Mouse (Mus musculus) 416B (cell line): ENCODE measurements at regions not wholly inside any gene's neighbourhood (a gene's known extent, or its start where the extent isn't known, plus 50 kb on each side); places are given as distances from the start of the nearest gene placed in this dataset.

Source experiments
- DNase-seq: peaks from one replicate; pipeline ENCODE4 v3.0.0; 2011; ENCODE audit warnings: low read depth

DNA sequence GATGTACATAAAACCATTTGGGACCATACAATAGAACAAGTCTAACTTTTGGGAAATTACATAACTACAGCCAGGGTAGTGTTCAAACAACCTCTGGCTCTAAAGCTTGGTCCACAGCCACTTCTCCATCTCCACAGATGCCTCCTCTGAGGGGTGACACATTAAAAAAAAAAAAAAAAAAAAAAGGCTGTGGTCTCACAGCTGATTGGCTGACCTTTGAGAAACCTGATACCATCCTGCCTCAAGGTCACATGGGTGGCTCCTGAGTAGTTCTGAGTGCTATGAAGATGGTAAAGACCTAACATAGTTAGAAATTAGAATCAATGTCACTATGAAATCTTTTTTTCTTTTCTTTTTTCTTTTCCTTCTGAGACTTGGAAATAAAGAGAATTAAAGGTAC, 102.4 kb downstream of the Tmem182 start:
- DNase-seq: peak; percentile 26

DNA sequence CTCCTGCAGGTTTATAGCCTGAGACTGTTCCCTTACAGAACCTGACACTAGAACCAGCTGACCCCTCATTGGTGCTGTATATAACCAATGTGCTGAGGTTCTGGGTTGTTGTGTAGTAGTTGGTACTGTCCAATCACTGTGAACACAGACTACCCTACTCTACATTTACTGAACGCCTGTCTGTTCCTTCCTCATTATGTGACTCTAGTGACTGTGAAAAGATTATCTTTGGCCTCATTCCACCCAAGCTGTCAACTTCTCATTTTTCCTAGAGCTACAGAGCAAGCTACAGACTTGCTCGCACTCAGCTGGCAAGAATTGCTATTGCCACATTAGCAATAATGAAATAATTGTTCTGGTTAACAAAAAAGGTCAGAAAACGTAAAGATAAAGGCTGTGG, 108.2 kb downstream of the Tmem182 start:
- DNase-seq: no peak

DNA sequence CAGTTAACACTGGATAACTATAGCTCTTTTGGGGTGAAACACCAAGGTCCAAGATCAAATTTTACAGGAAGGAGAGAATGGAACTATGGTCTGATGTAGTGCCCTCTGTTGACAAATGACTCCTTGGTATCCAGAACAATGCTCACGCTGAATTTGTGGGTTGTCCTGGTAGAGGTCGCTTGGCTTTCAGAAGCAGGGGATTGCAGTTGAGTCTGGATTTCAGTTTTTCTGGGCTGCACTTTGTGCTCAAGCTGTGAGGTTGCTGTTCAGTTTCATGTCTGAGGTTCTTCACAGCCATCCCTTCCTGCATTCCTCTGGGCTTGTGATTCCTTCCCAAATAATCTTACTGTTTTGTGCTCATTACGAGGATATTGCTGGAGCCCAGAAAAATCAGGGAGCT, 118.9 kb downstream of the Tmem182 start:
- DNase-seq: no peak

DNA sequence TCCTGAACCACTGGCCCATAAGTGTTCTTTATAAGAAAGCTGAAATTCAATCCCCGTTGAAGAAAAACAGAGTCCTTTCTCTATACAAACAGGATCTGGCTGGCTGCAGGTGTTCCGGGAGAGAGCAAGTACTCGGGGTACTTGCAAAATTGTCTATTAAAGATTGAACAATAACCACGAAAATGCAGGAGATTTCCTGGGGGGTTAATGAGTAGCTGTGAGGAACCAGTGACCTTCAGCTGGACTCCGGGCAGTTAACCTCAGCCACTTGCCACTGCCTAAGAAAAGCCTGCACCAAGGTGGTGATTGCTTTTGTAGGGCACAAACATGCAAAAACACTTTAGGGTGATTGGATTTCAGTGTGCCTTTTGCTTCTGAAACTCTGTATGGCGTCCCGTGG, 119.4 kb downstream of the Tmem182 start:
- DNase-seq: no peak

DNA sequence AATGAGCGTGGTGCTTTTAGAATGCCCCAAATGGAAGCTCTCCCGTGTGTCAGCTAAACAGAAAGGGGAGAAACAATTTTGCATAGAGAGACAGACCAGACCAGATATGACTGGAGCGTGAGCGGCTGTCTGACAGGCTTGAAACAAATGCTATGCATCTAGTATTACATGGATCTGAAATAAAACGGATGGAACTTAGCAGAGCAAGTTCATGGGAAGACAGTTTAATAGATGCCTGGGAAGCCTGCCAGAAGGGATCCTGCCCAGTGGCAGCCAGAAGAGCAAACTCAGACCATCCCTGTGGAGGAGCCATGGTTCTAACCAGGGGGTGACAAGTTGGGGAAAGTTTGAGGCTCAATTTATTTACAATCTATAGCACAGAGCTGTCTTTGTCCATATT, 126.0 kb downstream of the Tmem182 start:
- no peak for DNase-seq

DNA sequence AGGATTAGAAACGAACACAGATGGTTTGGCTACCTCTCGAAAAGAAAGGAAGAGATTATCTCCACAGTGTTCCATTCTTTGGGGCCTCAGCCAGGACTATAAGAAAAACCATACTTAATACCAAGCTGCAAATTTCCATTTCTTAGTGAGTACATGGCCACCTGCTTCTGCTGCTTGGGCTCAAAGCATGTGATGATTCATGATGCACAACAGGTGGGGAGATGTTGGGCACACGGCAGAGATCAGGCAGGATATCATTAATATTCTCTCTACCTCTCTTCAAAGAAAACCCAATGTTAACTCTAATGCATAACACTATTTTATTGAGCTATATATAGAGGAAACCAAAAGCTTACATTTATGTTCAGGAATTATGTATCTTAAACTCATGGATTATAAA, 131.3 kb downstream of the Tmem182 start:
- DNase-seq: no peak

DNA sequence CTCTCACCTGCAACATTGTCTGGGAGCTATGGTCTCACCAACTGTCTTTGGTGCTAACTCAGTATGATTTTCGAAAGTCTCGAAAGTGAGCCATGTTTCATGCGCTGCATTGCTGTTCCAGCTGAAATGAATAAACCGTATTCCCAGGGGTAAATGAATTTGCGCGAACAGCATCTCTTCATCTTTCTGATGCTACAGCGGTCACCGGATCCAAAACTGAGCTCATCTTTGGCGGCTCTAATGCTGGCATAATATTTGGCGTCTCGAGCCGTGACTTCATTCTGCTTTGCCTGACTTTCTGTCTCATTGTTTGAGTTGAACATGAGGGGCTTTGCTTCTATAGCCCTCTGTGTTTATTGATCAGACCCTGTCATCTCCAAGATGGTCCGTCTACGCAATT, 137.3 kb downstream of the Tmem182 start:
- no peak for DNase-seq

DNA sequence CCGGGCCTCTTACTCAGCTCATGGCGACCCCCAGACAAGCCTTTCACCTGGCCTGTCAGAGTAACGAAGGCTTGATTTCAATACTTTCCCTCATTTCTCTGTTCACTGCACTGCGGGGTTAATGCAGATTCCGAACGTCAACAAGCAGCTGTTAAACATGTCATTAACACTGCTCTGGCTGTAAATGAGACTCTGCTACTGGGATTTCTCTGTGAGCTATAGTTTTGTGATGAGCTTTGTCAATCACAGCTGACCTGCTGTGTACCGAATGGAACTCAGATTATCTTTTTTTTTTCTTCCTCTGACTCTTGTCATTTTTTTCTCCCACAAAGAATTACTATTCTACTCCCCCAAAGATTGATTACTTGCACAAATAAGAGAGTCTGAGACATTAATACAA, 137.8 kb downstream of the Tmem182 start:
- no peak for DNase-seq

DNA sequence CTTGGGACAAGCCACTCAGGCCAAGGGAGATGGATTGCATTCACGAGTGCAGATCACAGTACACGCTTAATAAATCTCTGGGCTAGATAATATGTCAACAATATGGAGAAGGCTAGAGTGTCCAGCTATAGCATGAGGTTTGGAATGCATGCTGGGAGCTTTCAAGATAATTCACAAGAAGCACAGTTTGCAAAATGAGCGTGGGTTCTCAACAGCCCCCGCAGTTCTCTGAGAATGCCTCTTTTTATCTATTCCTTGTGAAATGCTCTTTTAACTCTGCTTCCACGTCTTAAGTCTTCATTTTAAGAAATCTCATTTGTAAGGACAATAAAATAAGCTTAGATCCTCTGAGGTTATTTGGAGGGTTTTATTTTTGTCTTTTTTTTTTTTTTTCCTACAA, 145.2 kb downstream of the Tmem182 start:
- DNase-seq: no peak

DNA sequence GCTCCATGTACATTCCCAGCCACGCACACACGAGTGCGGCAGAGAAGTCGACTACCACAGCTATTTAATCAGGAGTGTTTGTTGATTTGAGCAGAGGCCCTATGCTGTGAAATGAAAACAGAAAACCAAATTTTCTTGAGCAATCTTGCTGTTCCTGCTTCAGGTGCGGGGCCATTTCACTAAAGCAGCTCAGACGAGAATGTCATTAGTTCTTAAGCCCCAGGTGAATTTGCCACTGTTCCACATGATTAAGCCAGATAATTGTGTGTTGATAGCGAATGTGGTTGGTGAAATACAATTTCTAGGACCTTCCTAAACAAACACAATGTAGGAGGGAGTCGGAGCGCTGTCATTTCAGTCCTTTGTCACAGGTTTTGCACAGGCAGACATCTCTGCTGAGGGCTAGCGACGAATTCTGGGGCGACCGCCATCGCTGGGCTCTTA, 149.3 kb downstream of the Tmem182 start:
- no peak for DNase-seq

DNA sequence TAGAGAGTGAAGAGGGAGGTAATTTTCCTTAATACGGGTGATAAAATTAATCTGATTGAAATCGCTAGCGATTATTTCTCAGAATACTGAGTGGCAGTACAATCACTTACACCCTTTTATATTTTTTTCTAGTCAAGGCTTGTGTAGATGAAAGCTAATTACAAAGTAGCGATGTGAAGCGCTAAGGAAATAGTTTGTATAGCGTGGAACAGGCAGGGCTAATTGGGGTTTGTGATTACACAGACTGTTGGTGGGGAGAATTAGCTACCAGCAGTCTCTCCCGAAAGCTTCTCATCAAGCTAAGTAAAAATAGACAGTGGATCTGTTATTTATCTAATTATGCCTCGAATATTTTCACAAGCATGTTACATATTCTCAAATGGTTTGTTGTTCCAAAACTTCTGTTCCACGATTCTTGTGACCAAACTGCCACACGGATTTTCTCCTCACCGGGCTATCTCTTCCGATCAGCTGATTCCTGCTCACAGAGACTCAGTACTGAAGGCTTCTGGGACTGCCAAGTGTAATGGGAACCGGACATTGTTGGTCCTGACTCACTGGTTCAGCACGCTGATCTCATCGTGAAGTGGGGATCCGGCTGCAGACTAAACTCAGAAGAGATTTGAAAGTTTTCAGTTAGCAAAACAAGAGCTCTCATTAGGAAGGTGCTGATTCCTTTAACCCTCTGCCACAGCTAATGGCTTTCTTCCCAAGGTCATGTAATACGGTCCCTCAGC, 162.5 kb downstream of the Tmem182 start:
- DNase-seq: no peak

DNA sequence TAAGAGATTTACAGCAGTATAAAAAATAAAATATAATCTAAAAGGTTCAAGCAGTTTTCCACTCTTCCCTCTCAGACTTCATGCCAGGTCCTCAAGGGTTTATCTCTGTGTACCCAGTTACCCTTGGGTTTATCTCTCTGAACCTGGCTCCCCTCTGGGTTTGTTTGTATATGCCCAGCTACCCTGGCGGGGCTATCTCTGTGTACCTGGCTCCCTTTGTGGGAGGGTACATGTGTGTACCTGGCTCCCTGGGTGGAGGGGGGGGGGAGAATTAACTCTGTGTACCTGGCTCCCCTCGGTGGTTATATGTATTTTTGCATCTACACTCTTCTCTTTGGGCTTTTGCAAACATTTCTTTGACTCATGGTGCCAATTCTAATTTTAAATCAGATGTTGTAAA, 178.4 kb downstream of the Tmem182 start:
- no peak for DNase-seq

DNA sequence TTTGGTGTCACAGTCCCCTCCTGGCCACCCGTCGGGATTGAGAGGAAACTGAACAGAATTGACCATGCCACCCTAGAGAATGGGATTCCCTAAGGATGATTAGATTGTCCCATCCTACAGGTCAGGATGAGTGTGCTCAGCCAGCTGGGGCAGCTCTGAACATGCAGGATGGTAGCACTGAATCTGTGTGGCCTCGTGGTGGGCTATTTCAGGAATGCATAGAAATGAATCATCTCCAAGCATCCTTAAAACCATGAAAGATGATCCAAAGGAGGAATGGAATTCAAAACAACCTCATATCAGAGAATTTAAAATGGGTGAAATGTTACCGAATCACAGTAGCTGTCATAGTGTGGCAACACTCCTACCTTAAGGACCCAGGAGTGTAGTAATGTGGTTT, 187.9 kb downstream of the Tmem182 start:
- DNase-seq: no peak

DNA sequence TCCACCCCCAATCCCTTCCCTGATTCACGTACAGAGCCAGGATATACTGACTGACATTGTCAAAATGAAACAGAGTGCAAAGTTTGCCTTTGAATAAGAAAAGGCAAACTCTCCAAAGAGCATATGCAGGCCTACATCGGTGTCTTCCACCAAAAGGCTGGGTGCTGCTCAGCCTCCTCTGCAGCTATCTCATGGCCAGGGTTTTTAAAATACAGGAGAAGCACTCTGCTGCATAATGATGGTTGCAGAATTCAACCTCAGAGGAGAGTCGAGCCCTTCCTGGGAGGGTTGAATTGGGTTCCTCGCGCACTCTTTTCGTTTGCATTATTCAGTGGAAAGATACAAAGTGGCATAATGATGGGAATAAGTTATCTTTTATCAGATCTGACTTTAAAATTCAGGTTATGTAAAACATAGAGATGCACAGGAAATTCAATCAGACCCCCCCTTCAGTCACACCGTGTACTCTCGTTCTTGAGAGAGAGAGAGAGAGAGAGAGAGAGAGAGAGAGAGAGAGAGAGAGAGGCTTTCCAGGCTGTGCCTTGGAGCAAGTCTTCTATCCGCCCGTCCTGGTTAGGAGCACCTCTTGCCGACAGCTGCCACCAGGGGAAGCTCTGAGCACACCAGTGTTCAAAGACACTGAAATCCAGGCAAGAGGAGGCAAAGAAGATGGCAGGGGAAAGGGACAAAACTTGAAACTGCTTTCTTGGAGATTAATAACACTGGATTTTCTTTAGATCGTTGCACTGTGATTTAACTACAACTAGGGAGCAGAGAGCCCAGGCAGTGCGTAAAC, 196.0 kb downstream of the Tmem182 start:
- DNase-seq: no peak

DNA sequence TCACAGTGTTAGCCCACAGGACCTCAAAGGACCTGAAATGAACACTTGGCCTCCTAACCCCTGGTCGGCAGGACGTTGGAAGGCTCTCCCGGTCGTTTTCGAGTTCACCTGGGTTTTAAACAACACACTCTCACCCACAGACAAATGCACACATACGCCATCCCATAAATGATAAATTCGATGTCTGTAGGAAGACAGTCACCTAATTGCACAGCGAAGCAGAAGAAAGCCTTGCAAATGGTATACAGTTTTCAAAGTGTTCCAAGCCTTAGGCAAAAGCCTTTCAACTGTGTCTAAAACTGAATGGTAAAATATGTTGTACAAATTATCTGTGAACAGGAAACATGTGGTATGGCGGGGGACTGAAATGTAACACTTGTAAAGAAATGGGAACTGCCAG, 196.6 kb downstream of the Tmem182 start:
- no peak for DNase-seq

DNA sequence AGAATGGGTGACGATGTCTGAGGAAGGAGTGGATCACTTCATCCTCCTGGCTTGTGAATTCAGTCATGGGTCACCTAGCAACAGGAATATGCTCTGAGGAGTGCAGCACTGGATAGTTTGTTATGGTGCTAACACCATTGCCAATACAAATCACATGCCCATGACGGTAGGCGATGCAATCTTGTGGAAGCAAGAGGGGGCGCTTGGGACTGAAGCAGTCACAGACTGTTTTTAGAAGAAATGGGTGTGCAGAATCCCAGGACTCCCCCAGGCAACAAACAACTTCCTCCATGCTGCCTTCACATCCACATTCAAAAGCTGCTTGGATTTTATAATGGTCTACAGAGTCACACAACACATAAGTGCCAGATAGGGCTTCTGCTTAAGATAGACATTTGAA, 221.5 kb downstream of the Tmem182 start:
- DNase-seq: no peak

DNA sequence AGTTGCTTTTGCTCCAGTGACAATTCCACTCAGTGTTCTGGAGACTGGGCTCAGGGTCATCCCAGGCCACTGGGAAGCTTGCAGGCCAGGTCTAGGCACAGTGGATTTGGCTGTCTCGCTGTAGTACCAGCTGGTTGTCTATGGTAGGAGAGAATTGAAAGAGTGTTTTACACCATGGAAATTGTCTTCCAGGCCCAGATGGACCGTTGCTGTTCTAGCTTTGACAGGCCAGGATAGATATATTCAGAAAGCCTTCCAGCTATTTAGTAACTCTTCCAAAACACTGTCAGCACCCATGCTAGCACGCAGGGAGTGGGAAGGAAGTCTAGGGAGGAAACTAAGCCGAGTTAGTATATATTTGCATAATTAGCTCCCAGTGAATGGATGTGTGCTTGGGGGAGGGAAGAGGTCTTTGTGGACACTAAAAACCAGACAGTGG, 222.2 kb downstream of the Tmem182 start:
- DNase-seq: no peak

DNA sequence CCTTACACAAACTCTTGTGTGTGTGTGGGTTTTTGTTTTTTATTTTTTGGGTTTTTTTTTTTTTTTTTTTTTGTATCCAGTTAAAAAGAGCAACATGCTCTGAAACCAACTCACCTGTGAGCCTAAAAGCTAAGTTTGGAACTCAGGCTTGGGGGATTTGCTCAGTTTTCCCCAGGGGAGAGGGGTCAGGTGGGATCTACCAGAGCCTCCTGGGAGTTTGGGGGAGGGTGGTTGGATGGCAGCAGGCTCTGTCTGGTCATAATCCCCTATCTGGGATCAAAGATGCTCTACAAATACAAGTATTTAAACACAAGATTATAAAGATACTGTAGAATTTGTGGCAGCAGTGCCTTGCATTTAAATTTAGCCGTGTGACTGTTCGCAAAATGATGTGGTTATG, 222.6 kb downstream of the Tmem182 start:
- DNase-seq: no peak

DNA sequence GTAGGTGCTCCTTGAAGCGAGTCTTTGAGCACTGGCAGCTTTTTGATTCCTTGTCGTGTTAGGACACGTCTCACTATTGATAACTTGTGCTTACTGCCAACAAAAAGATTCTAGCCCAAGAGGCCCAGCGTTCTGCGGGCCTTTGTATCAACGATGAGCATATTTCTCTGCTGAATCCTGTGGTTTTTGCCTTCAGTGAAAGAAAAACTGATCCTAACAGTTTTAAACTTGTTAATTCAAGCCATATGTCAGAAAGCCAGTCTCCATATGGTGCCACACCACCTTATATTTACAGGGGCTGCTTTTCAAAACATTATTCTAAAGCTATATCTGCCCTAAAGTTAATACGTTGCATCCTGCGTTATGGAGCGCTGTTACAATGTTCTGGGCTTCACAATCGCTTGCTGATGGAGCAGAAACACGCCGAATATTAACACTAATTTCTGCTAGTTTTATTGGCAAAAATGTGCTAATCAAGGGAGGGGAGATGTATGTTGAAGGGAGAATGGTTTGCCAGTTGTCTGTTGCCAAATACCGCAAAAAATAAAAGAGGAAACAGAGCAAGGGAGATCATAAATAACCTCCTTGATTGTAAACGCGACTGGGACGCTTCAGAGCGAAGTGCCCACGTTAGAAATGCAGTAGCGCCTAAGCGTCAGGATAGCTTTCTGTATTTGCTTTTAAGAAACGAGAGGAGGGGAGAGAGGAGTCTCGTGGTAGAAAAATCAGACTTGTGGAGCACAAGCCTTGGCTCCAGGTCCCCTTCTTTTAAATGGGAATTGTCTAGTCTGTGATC, 229.9 kb downstream of the Tmem182 start:
- no peak for DNase-seq

DNA sequence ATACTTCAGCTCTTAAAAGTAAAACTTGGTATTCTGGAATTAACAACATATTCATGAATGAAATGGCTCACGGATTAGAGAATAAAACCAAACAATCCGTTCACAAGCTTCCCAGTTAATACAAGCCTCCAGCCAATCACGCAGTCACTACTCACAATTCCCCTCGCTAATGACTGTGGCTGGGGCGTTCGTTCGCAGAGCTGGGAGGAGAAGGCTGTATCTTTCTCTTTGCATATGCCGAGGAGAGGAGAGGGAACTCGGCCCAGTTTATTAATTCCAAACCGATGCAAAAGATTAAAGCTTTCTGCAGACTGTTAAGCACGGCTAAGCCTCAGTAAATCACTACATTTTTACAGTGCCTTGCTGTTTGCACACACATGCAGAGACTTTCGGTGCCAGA, 231.5 kb downstream of the Tmem182 start:
- no peak for DNase-seq

DNA sequence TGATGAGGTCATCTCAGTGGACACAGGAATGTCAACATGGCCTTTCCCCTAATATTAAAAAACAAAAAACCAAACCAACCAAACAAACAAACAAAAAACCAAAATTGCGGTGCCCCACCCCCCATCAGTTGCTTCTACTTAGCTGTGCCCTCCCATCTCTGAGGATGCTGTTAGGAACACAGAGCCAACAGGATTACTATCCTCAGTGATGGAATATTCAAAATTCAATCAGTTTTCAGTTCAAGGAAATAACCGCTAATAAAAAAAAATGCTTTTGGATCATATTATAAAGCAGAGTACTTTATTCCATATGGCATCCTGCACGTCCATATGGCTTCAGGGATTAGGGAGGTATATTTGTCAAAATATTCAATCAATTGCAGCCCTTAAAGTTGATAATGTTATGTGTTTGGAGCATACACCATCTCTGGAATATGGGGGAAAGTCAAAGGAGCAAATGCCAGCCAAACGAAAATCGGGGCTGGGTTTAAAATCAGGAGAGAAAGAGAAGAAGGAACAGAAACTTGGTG, 249.1 kb downstream of the Tmem182 start:
- DNase-seq: no peak

DNA sequence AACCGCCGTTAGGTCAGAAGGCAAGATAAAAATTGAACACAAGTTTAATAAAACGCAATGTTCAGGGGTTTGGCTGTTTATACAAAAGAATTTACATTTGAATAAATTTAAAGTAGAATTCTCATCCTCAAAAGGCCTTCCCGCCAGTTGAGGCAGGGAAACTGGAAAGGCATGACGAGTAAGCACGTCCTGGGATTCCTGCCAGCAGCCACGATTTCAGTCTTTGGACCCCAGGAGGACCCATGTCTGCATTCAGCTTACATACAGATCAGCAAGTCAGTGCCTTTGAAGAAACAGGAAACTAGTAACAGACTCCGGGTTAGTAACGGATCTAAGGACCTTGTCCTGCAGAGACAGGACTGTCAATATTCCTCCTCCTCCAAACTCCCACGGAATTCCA, 250.4 kb downstream of the Tmem182 start:
- no peak for DNase-seq

DNA sequence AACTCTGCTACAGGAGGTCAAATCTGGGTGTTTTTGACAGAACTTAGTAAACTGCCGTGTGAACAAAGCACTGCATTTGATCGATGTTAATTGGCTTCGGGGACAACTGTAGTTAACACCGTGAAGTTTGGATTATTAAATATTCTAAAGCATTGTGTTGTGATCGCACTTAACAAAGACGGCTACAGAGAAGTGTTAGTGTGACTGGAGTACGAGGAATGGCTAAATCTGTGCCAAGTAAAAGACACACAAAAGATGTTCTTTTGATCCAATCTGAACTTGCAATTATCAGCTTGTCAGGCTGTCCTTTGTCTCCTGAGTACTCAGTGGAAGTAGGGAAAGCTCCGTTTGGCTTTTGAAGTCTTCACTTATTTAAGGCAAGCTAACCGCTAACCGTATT, 259.7 kb downstream of the Tmem182 start:
- DNase-seq: no peak
